Mouse (Mus musculus) forebrain, embryonic 10.5 days (tissue): ENCODE data around the gene Slc10a7. TPM values are rescaled to one million over a fixed set of nuclear protein-coding genes. Genes with fewer than 3 reads are reported as not detected.
"Not testable (repeated sequence)": the region's sequence is repeated elsewhere in the genome, so short reads cannot be mapped to it uniquely, and the experiment has no call there.

ENCODE experiments used
- DNase-seq: peaks from one replicate; pipeline ENCODE4 v3.0.0-alpha.2; 2017; ENCODE audit warnings: low spot score; ENCODE audit errors: extremely low spot score
- H3K27ac ChIP-seq: fragments of 300-500 bp; sonication (generic); 2 replicates; pipeline ENCODE4 v1.5.1; 2016; ENCODE audit warnings: mild to moderate bottlenecking
- H3K27me3 ChIP-seq: fragments of 300-500 bp; sonication (generic); 2 replicates; pipeline ENCODE4 v1.6.1; 2016; ENCODE audit warnings: mild to moderate bottlenecking; ENCODE audit not compliant: poor library complexity, severe bottlenecking
- H3K36me3 ChIP-seq: fragments of 300-500 bp; sonication (generic); replicated peaks from 2 replicates; pipeline ENCODE4 v1.6.1; 2016; ENCODE audit warnings: mild to moderate bottlenecking, moderate library complexity
- H3K4me1 ChIP-seq: fragments of 300-500 bp; sonication (generic); 2 replicates; pipeline ENCODE4 v1.6.1; 2016
- H3K4me3 ChIP-seq: fragments of 300-500 bp; sonication (generic); 2 replicates; pipeline ENCODE4 v1.5.1; 2016; ENCODE audit warnings: mild to moderate bottlenecking, moderate library complexity
- H3K9me3 ChIP-seq: fragments of 300-500 bp; sonication (generic); 2 replicates; pipeline ENCODE4 v1.6.1; 2016; ENCODE audit warnings: mild to moderate bottlenecking, moderate library complexity
- WGBS: fragments of 180-500 bp; shearing (Covaris S2); methylation state at CpG from one replicate; pipeline ENCODE4 v1.1.7; 2016; 5-methylcytosine and 5-hydroxymethylcytosine counted together
- polyA plus RNA-seq: library from polyadenylated mRNA; unstranded; fragments of >200 nt; fragmentation: Nextera tagmentation; extraction: Ambion mirVana; gene quantifications from 2 replicates; pipeline ENCODE4 v1.2.1, GENCODE M21; 2016

Gene Slc10a7
- 8.0 and 10.0 TPM in 2 replicates for polyA plus RNA-seq

- Histone ChIP-seq H3K36me3 (peaks cover 38% of the 10 kb centered on the region), H3K27me3 (no peaks in the 10 kb centered on the region), H3K27ac (peak within 1 kb of the TSS; percentile 100), H3K4me3 (peak within 1 kb of the TSS; percentile 94), H3K4me1 (peaks cover 22% of the 10 kb centered on the region), H3K9me3 (peaks cover 16% of the 10 kb centered on the region)
- WGBS: under 1% methylated on average over 51 of the region's 51 CpGs
- DNase-seq: peak; percentile 89
Observed at GRCm38 (mm10) chr8:78509273-78510031, at the start of gene Slc10a7. Gene Slc10a7 (plus strand): TSS chr8:78509346.

DNA sequence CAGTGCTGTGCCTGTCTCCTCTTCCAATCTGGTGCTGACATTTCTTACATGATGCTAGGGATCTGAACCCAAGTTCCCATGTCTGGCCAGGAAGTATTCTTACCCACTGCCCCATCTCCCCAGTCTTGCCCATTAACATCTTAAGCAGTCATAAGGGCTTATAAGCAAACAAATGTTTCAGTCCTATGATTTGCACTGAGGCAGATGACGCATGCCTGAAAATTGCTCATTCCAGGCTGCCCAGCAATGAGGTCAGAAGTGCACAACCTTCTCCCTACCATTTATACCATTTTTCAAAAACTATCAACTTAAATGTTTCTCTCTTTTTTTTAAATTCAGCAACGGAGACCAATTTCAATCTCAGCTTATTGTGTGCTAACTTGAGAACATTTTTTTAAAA is 45.2 kb upstream of the Slc10a7 start:
- no peaks in the 10 kb centered on the region for H3K4me1 ChIP-seq
- WGBS: 86% methylated on average over 2 of the region's 2 CpGs
- no peaks in the 10 kb centered on the region for H3K36me3 ChIP-seq

DNA sequence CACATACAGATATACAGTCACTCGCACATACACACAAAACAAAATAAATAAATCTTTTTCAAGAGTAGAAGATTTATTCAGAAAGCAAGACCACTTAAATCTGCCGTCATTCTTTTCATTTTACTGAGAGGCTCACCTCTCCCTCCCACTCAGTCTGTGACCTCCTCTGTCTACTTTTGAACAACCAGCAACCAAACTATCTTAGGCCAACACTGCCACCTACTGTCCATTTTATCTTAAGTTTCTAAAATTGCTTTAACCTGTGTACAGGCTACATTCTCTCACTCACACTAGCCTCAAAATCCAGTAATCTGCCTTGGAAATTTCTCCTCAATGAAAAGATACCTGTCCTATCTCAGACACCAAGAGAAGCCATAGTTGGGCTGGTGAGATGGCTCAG is 41.3 kb upstream of the Slc10a7 start:
- Histone ChIP-seq H3K4me3 (no peak overlapping the region), H3K27me3 (no peaks in the 10 kb centered on the region), H3K4me1 (no peaks in the 10 kb centered on the region), H3K27ac (no peak overlapping the region), H3K9me3 (peaks cover 9% of the 10 kb centered on the region; the same call in 1 of the 2 replicates), H3K36me3 (no peaks in the 10 kb centered on the region)
- no peak for DNase-seq
- whole genome bisulfite sequencing: 90% methylated on average over 2 of the region's 2 CpGs

More for the DNA sequence above, 45.2 kb upstream of the Slc10a7 start:
- Histone ChIP-seq H3K27ac (no peak overlapping the region), H3K9me3 (peaks cover 9% of the 10 kb centered on the region; the same call in 1 of the 2 replicates), H3K4me3 (no peak overlapping the region), H3K27me3 (no peaks in the 10 kb centered on the region)
- no peak for DNase-seq

DNA sequence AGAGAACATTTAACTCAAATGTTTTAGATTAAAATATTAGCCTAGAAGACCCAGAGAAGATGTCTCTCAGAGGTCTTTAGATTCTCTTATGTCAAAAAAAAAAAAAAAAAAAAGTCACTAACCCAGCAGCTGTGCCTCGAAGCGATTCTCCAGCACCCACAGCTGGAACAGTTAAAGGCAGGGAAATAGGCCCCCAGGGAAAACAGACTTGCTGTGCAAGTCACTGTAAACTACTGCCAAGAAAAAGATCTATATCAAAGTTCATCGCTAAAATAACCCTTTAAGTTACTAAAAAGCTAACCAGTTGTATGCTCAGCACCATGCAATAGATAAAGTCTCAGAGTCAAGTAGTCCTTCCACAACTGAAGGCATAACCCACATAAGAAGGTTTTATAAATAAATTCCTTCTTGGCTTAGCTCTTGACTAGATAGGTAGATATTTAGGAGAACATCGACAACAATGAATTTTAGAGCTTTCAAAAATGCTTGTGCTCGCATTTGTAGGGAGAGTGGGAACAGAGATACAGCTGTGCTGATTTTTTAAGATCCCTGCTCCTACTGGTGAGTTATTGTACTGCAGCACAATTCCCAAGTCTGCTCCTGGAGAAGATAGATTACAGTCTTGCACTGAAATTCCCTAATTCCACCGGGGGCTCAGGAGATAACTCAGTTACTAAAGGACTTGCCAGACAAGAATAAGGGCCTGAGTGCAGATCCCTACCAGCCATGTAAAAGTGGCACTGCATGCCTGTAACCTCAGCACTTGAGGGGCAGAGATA is 31.9 kb upstream of the Slc10a7 start:
- WGBS: 62% methylated on average over 6 of the region's 6 CpGs
- H3K9me3 ChIP-seq: no peaks in the 10 kb centered on the region
- H3K36me3 ChIP-seq: no peaks in the 10 kb centered on the region
- no peaks in the 10 kb centered on the region for H3K27me3 ChIP-seq
- no peaks in the 10 kb centered on the region for H3K4me1 ChIP-seq
- no peak overlapping the region for H3K27ac ChIP-seq
- DNase-seq: no peak
- no peak overlapping the region for H3K4me3 ChIP-seq

DNA sequence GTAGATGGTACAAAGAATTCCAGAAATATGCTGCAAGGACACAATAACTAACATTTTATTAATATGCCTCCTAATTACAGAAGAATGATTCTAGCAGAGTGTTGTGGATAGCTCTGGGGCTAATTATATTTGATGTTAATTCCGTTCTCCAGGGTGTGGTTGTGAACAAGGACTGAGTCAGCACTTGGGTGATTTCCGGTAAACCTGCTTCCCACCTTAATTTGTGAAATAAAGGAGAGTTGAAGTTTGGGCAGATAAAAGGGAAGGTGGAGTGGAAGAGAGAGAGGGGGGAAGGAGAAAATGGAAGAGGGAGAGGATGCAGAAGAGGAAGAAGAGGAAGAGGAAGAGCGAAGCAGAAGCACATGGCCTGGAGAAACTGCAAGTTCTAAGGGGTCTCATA is 19.4 kb upstream of the Slc10a7 start:
- no peaks in the 10 kb centered on the region for H3K36me3 ChIP-seq
- no peak overlapping the region for H3K4me3 ChIP-seq
- 85% methylated on average over 3 of the region's 3 CpGs for WGBS
- H3K4me1 ChIP-seq: no peaks in the 10 kb centered on the region
- no peak overlapping the region for H3K27ac ChIP-seq
- no peaks in the 10 kb centered on the region for H3K27me3 ChIP-seq
- DNase-seq: no peak
- no peaks in the 10 kb centered on the region for H3K9me3 ChIP-seq

DNA sequence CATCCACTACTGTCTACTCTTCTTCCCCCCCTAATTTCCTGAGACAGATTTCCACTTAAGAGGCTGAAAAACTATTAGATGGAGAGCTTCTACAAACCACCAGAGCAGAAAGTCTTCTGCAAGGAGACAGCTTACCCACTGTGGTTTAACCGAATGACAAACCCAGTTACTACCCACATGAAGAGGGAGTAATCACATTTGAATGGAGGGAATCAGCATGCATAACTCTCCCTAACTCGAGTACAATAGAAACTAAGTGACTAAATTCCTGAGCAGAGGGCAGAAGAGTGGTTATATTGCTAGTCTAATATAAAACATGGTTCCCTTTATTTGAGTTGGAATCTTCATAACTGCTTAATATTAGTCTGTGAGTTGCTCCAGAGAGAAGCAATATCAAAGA is 16.1 kb upstream of the Slc10a7 start:
- no peak overlapping the region for H3K27ac ChIP-seq
- H3K36me3 ChIP-seq: no peaks in the 10 kb centered on the region
- H3K4me3 ChIP-seq: no peak overlapping the region
- H3K4me1 ChIP-seq: no peaks in the 10 kb centered on the region
- H3K9me3 ChIP-seq: no peaks in the 10 kb centered on the region; the same call in 1 of the 2 replicates
- DNase-seq: no peak
- H3K27me3 ChIP-seq: no peaks in the 10 kb centered on the region
- 41% methylated on average over 2 of the region's 2 CpGs for whole genome bisulfite sequencing

GRCm38 (mm10) chr8:78496273-78496672 is 12.9 kb upstream of the Slc10a7 start:
- WGBS: 90% methylated on average over 3 of the region's 3 CpGs
- not testable (repeated sequence) for H3K9me3 ChIP-seq, H3K4me3 ChIP-seq, H3K4me1 ChIP-seq, DNase-seq, H3K27ac ChIP-seq, H3K27me3 ChIP-seq, H3K36me3 ChIP-seq

GRCm38 (mm10) chr8:78502706-78503105 is 6.4 kb upstream of the Slc10a7 start:
- no peak for DNase-seq
- H3K4me1 ChIP-seq: peaks cover 6% of the 10 kb centered on the region; the same call in 1 of the 2 replicates
- 75% methylated on average over 2 of the region's 2 CpGs for WGBS

GRCm38 (mm10) chr8:78507979-78508718 is 997 bp upstream of the Slc10a7 start:
- peaks cover 22% of the 10 kb centered on the region for H3K4me1 ChIP-seq
- H3K27me3 ChIP-seq: no peaks in the 10 kb centered on the region
- peaks cover 18% of the 10 kb centered on the region for H3K9me3 ChIP-seq
- 1% methylated on average over 38 of the region's 38 CpGs for WGBS
- DNase-seq: peak; percentile 69
- H3K36me3 ChIP-seq: peaks cover 48% of the 10 kb centered on the region
- H3K27ac ChIP-seq: peak overlapping the region; percentile 100
- H3K4me3 ChIP-seq: peak overlapping the region; percentile 94

More at GRCm38 (mm10) chr8:78502706-78503105, 6.4 kb upstream of the Slc10a7 start:
- no peaks in the 10 kb centered on the region for H3K27me3 ChIP-seq
- peaks cover 47% of the 10 kb centered on the region for H3K36me3 ChIP-seq
- H3K9me3 ChIP-seq: peaks cover 18% of the 10 kb centered on the region
- no peak overlapping the region for H3K4me3 ChIP-seq
- H3K27ac ChIP-seq: no peak overlapping the region

DNA sequence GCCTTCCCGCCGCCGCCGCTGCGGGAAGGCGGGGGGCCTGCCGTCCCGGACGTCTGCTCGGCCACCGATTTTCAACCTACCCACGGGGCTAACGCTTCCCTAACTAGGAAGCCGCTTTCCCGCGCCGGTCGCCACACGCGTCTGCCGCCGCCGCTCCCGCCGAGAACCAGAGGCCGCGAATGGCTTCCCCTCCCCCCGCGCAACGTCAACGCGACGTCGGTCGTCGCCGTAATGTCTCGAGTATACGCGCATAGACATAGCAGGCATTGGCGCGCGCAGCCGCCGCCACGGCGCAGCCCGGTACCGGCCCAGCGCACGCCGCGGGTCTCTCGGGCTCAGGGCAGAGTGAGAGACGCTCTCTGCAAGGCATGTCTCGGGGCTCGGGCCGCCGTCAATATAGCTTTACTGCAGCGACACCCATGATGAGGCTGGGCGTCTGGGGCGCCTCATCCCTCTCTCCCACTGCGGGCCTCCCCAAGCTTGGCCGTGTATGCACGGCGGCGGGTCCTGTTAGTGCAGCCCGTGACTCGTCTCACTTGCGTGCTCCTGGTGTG is 350 bp upstream of the Slc10a7 start, which contains the start of gene Rbmxl1:
Rbmxl1 (minus strand) TSS at position 180 of the 554 bp plus-strand sequence.
- H3K9me3 ChIP-seq: peaks cover 18% of the 10 kb centered on the region
- WGBS: under 1% methylated on average over 69 of the region's 70 CpGs
- peak within 1 kb of the TSS; percentile 100 for H3K27ac ChIP-seq
- H3K4me1 ChIP-seq: peaks cover 22% of the 10 kb centered on the region
- DNase-seq: peak; percentile 87
- no peaks in the 10 kb centered on the region for H3K27me3 ChIP-seq
- peaks cover 44% of the 10 kb centered on the region for H3K36me3 ChIP-seq
- H3K4me3 ChIP-seq: peak within 1 kb of the TSS; percentile 94

DNA sequence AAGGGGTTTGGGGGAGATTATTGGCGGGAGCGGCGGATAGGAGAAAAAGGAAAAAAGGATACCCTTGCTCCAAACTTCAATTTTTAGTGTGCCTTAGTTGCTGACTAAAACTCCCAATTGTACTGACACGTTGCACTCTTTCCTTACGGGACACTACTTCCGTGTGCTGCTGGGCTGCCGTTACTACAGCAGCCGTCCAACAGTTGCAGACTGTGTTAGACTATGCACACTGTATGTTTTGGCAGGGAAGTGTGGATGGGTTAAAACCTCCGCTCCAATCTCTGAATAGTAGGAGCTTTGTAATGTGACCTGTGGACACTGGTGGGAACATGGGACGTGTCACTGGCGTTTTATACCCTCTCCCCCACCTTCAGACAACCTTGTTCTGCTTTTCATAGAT is 948 bp downstream of the Slc10a7 start:
- peak overlapping the region; percentile 94 for H3K4me3 ChIP-seq
- H3K4me1 ChIP-seq: peaks cover 22% of the 10 kb centered on the region
- DNase-seq: no peak
- peaks cover 10% of the 10 kb centered on the region for H3K9me3 ChIP-seq
- peaks cover 32% of the 10 kb centered on the region for H3K36me3 ChIP-seq
- H3K27me3 ChIP-seq: no peaks in the 10 kb centered on the region
- H3K27ac ChIP-seq: peak overlapping the region; percentile 100
- WGBS: under 1% methylated on average over 11 of the region's 11 CpGs

GRCm38 (mm10) chr8:78510926-78511325 is 1.8 kb downstream of the Slc10a7 start:
- WGBS: 70% methylated on average over 3 of the region's 3 CpGs

More at GRCm38 (mm10) chr8:78510926-78511325, 1.8 kb downstream of the Slc10a7 start:
- H3K4me3 ChIP-seq: no peak overlapping the region; the same call in 1 of the 2 replicates
- H3K27me3 ChIP-seq: no peaks in the 10 kb centered on the region
- no peak overlapping the region for H3K27ac ChIP-seq
- H3K4me1 ChIP-seq: peaks cover 22% of the 10 kb centered on the region
- peaks cover 32% of the 10 kb centered on the region for H3K36me3 ChIP-seq
- peaks cover 10% of the 10 kb centered on the region for H3K9me3 ChIP-seq
- DNase-seq: no peak
